Mouse (Mus musculus) frontal cortex, postnatal 36 days (tissue): ENCODE data around the gene D330020A13Rik.
"Not testable (repeated sequence)": the region's sequence is repeated elsewhere in the genome, so short reads cannot be mapped to it uniquely, and the experiment has no call there.

ENCODE experiments used
- DNase-seq, 2 experiments: peaks; one replicate each; pipeline ENCODE4 v3.0.0; 2022; ENCODE audit warnings: low spot score in 2 of 2

D330020A13Rik gene

DNA sequence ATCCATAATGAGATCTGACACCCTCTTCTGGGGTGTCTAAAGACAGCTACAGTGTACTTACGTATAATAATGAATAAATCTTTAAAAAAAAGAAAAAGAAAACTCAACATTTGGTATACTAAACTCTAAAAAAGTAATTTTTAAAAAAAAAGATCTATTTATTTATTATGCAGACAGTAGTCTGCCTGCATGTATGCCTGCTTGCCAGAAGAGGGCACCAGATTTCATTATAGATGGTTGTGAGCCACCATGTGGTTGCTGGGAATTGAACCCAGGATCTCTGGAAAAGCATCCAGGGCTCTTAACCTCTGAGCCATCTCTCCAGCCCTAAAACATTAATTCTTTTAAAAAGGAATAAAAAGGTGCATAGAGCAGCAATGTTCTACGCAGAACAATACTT lies 2.4 kb downstream of the D330020A13Rik start:
- DNase-seq, result not testable (repeated sequence)

DNA sequence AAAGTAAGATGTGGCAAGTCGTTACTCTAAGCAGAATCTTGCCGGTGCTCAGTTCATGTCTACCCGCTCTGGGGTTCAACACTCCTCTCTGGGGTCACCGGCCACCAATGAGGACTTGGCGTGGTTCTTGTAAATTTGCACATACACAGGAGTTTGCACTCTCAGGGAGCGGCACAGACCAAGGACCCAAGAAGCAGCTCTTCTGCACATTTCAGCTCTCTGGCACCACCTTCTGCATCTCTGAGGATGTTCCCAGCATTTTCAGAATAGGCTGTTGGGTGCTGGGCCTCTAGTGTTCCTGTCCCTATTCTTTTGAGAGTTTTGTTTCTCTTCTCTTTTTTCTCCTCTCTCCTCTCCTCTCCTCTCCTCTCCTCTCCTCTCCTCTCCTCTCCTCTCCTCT lies 7.0 kb downstream of the D330020A13Rik start:
- peak; percentile 36 to 66 for DNase-seq

DNA sequence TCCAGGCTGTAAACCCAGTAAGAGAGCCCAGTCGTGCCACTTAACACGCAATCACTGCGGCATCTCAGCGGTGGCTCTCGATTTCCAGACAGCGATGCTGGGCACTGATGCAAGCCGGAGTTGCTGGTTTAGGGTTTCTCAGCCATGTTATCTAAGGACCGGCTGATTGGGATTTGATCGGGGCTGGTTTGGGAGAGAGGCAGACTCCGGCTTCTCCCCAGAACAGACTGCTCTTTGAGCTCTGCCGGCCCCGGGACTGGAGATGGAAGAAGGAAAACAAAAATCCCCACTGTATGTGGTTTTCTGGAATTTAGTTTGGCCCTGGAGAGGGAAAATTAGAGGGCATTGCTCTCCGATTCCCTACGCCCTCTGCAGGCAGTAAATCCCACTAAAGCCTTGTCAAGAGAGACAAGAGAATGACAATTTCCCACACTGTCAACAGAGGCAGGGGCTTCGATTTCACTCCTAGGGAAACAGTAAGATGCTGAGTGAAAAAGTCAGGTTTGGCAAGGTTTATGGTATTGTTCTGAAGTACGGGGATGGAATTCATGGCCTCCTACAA lies 8.7 kb downstream of the D330020A13Rik start:
- no peak for DNase-seq

DNA sequence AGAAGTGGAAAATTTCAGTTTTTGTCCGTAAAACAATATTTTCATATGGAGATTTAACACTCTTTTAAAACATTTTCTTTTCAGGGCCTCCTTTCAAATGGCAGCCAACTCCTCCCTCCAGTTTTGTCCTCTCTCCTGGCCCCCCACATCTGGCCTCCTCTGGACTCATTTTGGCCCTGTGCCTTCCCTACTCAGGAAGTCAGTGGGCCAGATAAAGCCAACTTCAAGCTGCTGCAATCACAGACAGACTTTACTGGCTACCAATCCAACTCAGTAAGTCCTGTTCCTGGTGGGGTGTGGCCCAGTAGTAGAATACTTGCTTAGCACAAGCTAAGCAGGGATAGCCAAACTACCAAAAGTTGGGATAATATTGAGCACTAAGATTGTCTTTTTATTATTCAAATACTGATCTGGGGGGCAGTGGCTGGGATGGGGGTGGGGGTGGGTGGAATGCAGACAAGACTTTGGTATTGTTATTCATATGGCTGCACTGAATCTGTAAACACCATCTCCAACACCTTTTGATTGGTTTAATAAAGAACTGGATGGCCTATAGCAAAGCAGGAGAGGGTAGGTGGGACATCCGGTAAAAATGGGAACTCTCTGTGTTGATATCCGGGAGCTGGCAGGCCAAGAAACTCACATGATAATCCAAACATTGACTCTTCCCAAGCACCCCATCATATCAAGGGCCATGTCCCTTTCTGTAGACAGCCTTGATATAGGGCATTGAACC lies 12.9 kb downstream of the D330020A13Rik start:
- DNase-seq, result no peak

DNA sequence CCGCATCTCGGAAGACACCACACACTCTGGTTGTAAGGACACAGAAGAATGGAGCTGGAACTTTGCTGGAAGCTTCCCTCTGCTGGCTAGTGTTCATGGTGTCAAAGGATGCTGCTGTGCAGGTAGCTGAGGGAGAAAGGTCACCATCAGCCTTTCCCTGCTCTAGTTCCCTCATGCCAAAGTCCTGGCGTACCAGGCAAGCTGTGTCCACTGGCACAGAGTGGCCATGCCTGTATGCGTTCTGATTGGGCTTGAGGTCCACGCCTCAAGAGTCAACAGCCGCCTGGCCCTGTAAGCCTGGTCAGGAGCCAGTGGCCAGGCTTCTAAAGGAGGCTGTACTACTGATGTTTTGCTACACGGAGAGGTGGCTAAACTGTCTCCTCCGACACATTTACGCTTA lies 15.2 kb downstream of the D330020A13Rik start:
- DNase-seq, result no peak

DNA sequence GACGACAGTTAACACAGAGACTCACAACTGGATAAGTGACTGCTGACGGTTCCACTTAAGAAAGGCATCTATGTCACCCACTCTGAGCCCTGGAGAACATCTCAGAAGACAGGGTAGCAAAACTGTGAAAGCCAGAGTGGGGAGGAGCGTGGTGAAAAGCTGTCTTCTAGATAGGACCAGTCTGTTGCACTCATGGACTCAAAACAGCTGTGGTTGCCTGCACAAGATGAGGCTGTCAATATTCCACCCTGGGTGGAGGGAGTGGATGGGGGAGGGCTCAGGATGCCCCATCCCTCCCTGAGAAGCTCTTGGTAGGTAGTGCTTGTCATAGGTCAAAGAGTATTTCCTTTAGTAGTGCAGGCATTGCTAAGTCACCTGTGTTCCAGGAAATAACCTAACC lies 15.6 kb downstream of the D330020A13Rik start:
- DNase-seq, result no peak

DNA sequence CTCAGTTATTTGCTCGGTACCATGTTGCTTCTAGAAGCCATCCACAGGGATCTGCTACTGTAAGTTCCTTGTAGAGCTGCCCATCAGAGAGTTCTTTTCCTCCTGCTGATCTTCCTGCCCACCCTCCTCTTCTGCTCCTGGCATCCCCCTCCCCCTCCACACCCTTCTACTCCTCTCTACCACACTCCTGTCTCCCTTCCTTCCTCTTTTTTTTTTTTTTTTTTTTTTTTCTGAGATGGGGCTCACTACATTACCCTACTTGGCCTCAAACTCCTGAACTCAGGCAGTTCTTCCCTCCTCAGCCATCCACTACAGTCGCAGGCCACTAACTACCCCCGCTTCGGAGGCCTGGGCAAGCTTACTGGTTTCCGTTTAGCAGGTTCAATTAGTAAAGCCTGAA lies 18.3 kb downstream of the D330020A13Rik start:
- no peak for DNase-seq

DNA sequence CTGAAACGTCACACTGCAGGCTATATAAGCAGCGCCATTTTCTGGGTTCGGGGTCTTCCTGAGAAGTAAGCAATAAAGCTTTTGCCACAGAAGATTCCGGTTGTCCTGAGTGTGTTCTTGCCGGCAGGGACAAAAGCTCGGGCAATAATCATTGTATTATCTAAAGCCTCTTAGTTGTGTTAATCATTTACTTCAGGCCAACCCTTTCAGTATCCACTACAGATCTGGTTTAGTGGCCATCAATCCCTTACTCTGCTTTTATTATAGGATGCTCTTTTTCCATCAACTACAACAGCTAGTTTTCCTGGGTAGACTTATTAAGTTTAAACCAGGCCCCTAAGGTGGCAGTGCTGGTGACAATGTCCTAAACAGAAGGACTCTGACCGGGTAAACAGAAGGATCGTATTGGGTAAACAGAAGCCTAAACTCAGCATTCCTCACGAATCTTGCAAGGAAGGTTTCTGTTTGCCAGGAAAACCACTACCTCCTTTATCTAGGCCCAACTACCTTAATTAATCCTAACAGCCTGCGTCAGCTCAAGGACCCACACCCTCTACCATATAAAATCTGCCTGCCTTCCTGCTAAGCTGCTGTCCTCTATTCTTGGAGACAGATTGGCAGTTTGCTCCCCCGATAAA lies 24.3 kb downstream of the D330020A13Rik start:
- DNase-seq, result no peak

DNA sequence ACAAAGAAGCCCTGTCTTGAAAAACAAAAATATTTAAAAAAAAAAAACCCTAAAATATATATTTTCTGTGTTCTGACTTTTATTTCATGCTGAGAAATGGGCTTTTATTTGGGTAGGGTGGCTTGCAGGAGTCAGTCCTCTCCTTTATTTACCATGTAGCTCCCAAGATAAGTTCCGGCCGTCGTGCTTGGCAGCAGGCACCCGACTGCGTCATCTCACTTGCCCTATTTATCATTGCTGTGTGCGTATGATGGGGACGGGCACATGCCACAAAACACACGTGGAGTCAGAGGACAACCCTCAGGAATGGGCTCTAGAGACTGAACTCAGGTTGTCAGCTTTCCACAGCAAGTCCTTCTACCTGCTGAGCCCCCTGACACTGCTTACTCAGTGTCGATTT lies 25.0 kb downstream of the D330020A13Rik start:
- no peak for DNase-seq

DNA sequence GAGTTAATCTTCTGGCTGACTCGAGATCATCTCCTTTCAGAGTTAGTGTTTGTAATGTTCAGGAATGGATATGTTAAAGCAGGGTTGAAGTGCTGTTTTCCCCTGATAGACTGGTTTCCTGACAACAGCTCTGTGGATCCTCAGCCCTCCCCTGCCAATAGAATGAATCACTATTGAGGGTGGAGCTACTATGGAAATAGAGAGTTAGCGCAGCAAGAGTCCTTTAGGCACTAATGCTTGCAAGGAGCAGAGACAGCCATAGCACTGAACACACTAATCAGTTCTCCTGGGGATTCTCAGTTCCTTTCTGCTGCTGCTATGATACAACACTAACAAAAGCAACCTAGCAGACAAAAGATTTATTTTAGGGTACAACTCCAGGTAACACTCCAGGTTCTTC lies 26.2 kb downstream of the D330020A13Rik start:
- no peak for DNase-seq

DNA sequence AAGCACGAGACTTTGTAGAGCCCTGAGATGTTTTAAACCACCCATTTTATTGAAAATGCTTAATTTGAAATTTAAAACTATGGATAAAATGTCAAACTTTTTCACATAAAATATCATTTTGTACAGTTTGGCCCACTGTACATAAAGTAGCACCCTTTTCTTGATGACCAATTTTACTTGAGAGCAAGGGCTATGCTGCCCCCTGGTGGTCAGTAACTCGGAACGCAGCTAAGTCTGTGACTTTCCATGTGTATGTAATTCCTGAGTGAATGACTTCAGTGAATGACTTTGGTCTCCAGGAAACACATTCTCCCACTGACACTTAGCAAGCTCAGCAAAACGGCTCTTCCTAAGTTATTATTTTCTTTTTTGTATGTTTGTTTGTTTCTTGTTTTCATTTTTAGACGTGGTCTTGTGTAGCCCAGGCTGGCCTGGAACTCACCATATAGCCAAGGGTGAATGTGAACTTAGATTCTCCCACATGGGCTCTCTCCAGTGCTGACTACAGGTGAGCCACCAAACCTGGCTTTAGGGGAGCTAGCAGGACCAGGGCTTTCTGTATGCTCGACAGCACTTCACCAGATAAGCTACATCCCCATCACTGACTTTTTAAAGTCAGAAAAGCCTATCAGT lies 30.2 kb downstream of the D330020A13Rik start:
- peak; percentile 21 to 71 for DNase-seq

DNA sequence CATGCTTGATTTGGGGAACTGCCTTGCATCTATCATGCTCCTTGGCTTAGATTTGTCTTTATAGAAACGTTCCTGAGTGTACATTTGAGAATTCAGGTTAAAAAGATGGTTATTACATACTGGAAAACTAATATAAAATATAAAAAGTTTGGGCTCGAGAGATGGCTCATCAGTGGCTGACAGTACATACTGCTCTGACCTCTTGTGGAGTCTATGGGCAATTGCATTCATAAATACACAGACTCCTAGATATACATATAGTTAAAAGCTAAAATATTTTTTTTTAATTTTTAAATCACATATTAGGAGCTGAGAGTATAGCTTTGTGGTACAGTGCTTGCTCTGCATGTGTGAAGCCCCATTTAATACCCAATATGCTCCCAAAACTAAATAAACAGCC lies 38.2 kb downstream of the D330020A13Rik start:
- no peak for DNase-seq

DNA sequence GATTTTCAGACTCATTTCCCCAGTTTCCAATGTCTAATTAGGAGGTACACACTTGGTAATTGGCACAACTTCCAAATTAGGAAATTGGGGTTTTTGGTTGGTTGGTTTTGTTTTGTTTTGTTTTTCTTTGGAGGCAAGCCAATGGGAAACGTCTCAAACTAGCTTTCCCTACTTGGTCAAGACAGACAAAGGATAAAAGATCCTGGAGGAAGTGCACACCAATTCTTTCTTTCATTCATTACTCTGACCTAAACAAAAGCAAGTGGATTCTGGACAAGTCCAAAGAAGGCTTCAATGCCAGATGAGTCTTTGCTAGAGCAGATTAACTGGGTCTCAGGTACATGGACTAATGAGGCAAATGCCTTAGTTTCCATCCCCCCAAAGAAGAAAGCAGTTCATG lies 49.8 kb downstream of the D330020A13Rik start:
- no peak for DNase-seq
